Mouse (Mus musculus): ENCODE measurements around the gene Ccdc153.

GRCm38 (mm10) chr9:44253441-44253840 is 13.0 kb downstream of the Ccdc153 start:
- no peak for TF ChIP-seq CTCF (IDR thresholded peaks at IDR 0.05; ENCODE audit: borderline replicate concordance, extremely low read depth, insufficient read depth, insufficient read length)
- TF ChIP-seq POLR2A (IDR thresholded peaks at IDR 0.05; ENCODE audit: borderline replicate concordance, extremely low read depth, insufficient read depth, insufficient read length, poor library complexity, severe bottlenecking): no peak

Data from brain, embryonic 14.5 days (tissue).